Mouse (Mus musculus): Measurements from ENCODE around the gene Cks1b. TPM values are rescaled to one million over a fixed set of nuclear protein-coding genes. Genes with fewer than 3 reads are reported as not detected.

The Cks1b gene
- total and polyA plus RNA-seq, 3 experiments = 177 to 438 (median 271) TPM

GRCm38 (mm10) chr3:89378394-89379067, 39.7 kb downstream of the Cks1b start:
- no peaks in the 10 kb centered on the region for H3K27me3 ChIP-seq (ENCODE audit: control insufficient read depth in 1 of 2, insufficient read depth in 2 of 2, low read length in 2 of 2)
- peak; percentile 61 for DNase-seq (ENCODE audit: low read depth, low spot score)
- peaks cover 0 to 4% of the 10 kb centered on the region in 2 experiments; a peak in 1 of 4 replicates for H3K36me3 ChIP-seq (ENCODE audit: control insufficient read depth in 1 of 2, insufficient read depth in 2 of 2, low read length in 2 of 2)
- no peaks in the 10 kb centered on the region for H3K79me2 ChIP-seq (ENCODE audit: control insufficient read depth, insufficient read depth, low read length, poor library complexity)
- no peak overlapping the region for H3K4me3 ChIP-seq (ENCODE audit: control insufficient read depth in 1 of 2, insufficient read depth in 1 of 2, low read depth in 2 of 2, low read length in 2 of 2)
- TF ChIP-seq SMC3 (IDR thresholded peaks at IDR 0.05; ENCODE audit: low read depth, low read length) (peak; percentile 74), RAD21 (IDR thresholded peaks at IDR 0.05; ENCODE audit: low read depth, low read length) (peak; percentile 31), POLR2A (IDR thresholded peaks at IDR 0.05; ENCODE audit: control insufficient read depth in 1 of 2, insufficient read depth in 1 of 2, low read depth in 1 of 2, low read length in 2 of 2, poor library complexity in 1 of 2) (0 out of 4 replicates have a peak, but pooled peaks of 1 of the 2 experiments have one; percentile 18), CHD2 (IDR thresholded peaks at IDR 0.05; ENCODE audit: low read length) (0 out of 2 replicates have a peak, but pooled peaks have one; percentile 15), CHD1 (IDR thresholded peaks at IDR 0.05; ENCODE audit: low read depth, low read length) (no peak), GATA1 (IDR thresholded peaks at IDR 0.05; ENCODE audit: low read depth, low read length) (no peak), BHLHE40 (IDR thresholded peaks at IDR 0.05; ENCODE audit: borderline replicate concordance, low read depth, low read length) (0 out of 2 replicates have a peak, but pooled peaks have one; percentile 18), CTCF (IDR thresholded peaks at IDR 0.05 in 2 of 3, conservative IDR thresholded peaks at IDR 0.05 in 1 of 3; ENCODE audit: control insufficient read depth in 1 of 3, insufficient read depth in 1 of 3, low read depth in 2 of 3, low read length in 3 of 3, poor library complexity in 1 of 3, severe bottlenecking in 1 of 3) (peak; percentile 73 to 99 (median 76)), ZKSCAN1 (IDR thresholded peaks at IDR 0.05; ENCODE audit: low read depth, low read length) (no peak), USF1 (IDR thresholded peaks at IDR 0.05; ENCODE audit: low read depth, low read length) (no peak), UBTF (IDR thresholded peaks at IDR 0.05; ENCODE audit: borderline replicate concordance, insufficient read depth, low read depth, low read length) (no peak), MAZ (IDR thresholded peaks at IDR 0.05; ENCODE audit: low read depth, low read length) (peak; percentile 85; the same call in 1 of the 2 replicates), ZC3H11A (IDR thresholded peaks at IDR 0.05; ENCODE audit: low read depth, low read length) (peak; percentile 45), MYC (IDR thresholded peaks at IDR 0.05; ENCODE audit: low read depth, low read length) (no peak), JUND (IDR thresholded peaks at IDR 0.05; ENCODE audit: low read depth, low read length) (no peak), USF2 (IDR thresholded peaks at IDR 0.05; ENCODE audit: borderline replicate concordance in 1 of 2, insufficient read depth in 1 of 2, low read depth in 1 of 2, low read length in 2 of 2) (no peak), HCFC1 (IDR thresholded peaks at IDR 0.05; ENCODE audit: low read depth, low read length) (no peak), TCF12 (IDR thresholded peaks at IDR 0.05; ENCODE audit: low read depth, low read length) (no peak), ZMIZ1 (IDR thresholded peaks at IDR 0.05; ENCODE audit: low read depth, low read length) (no peak), MAX (IDR thresholded peaks at IDR 0.05; ENCODE audit: low read length) (no peak)
- H3K9ac ChIP-seq (ENCODE audit: control insufficient read depth, low read depth, low read length, poor library complexity, severe bottlenecking) = no peak overlapping the region
- no peaks in the 10 kb centered on the region for H3K9me3 ChIP-seq (replicated peaks; ENCODE audit: insufficient read depth, low read length)
- peaks cover 0 to 9% of the 10 kb centered on the region in 2 experiments; a peak in 1 of 4 replicates for H3K4me1 ChIP-seq (ENCODE audit: control insufficient read depth in 1 of 2, insufficient read depth in 2 of 2, low read length in 2 of 2)
- H3K27ac ChIP-seq (ENCODE audit: control insufficient read depth, low read depth, low read length) = no peak overlapping the region
